Mouse (Mus musculus) liver, embryonic 12.5 days (tissue): ENCODE results near the gene Slc7a14. TPM values are rescaled to one million over a fixed set of nuclear protein-coding genes. Genes with fewer than 3 reads are reported as not detected.

ENCODE experiments used
- ATAC-seq: fragments of 200-750 bp; cut with Nextera tagmentation; 2 replicates; pipeline ENCODE4 v1.8.0; 2017; ENCODE audit warnings: moderate number of reproducible peaks, mild to moderate bottlenecking, moderate library complexity
- H3K27ac ChIP-seq: fragments of 300-500 bp; sonication (generic); 2 replicates; pipeline ENCODE4 v1.5.1; 2016; ENCODE audit warnings: mild to moderate bottlenecking
- H3K27me3 ChIP-seq: fragments of 300-500 bp; sonication (generic); replicated peaks from 2 replicates; pipeline ENCODE4 v1.6.1; 2016; ENCODE audit warnings: mild to moderate bottlenecking, moderate library complexity
- H3K36me3 ChIP-seq: fragments of 300-500 bp; sonication (generic); 2 replicates; pipeline ENCODE4 v1.6.1; 2016; ENCODE audit warnings: mild to moderate bottlenecking, moderate library complexity
- H3K4me1 ChIP-seq: fragments of 300-500 bp; sonication (generic); 2 replicates; pipeline ENCODE4 v1.6.1; 2016
- H3K4me2 ChIP-seq: fragments of 300-500 bp; sonication (generic); 2 replicates; pipeline ENCODE4 v1.6.1; 2016; ENCODE audit warnings: mild to moderate bottlenecking, moderate library complexity
- H3K4me3 ChIP-seq: fragments of 300-500 bp; sonication (generic); 2 replicates; pipeline ENCODE4 v1.5.1; 2016; ENCODE audit warnings: mild to moderate bottlenecking, moderate library complexity
- H3K9ac ChIP-seq: fragments of 300-500 bp; sonication (generic); 2 replicates; pipeline ENCODE4 v1.6.1; 2016; ENCODE audit warnings: mild to moderate bottlenecking, moderate library complexity
- H3K9me3 ChIP-seq: fragments of 300-500 bp; sonication (generic); replicated peaks from 2 replicates; pipeline ENCODE4 v1.6.1; 2016; ENCODE audit warnings: mild to moderate bottlenecking, moderate library complexity
- WGBS: fragments of 180-500 bp; shearing (Covaris S2); methylation state at CpG from one replicate; pipeline ENCODE4 v1.1.7; 2016; ENCODE audit not compliant: insufficient replicate concordance; 5-methylcytosine and 5-hydroxymethylcytosine counted together
- polyA plus RNA-seq: library from polyadenylated mRNA; unstranded; fragments of >200 nt; fragmentation: Nextera tagmentation; extraction: Ambion mirVana; gene quantifications from 2 replicates; pipeline ENCODE4 v1.2.1, GENCODE M21; 2016

Slc7a14 gene
- polyA plus RNA-seq, result 0.07 TPM in 2 replicates

DNA sequence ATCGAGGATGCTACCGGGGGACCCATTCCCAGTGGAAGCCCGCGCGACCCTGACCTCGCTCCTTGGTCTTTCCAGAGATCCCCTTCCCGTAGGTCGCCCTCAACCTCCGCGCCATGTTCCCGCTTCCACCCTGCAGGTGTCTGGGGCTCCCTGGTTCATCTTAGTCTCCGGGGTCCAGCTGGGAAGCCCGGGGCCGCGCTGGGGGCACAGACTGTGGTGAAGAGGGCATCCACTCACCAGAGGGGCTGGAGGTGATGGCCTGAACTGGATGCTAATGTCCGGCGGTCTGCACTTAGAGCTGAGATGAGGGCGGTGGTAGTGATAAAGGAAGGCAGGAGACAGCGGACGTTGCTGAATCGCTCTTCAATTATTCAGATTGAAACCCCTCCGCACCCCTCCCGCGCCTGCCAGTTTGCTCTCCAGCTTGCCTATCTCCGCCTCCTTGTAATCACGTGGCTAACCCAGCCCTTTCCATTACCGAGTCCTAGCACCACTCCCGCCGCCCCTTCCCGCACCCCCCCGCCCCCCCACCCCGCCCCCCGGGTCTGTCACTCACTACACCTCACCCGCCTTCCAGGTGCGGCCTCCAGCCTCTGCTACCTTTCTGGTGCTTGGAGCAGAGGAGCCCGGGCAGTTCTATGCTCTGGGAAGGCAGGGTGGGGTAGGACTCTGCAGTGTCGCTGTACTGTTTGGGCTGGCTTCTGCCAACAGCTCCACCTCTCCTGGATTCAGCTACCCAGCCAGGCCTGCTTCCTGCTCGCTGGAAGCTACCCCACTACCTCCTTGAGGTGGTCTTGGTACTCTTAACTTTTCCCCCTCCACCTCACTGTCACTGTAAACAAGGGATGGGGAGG lies at the start of gene Slc7a14:
Gene Slc7a14 (minus strand): TSS at position 445 of the 854 bp plus-strand sequence.
- H3K27me3 ChIP-seq, result peaks cover 42% of the 10 kb centered on the region
- no peaks in the 10 kb centered on the region for H3K36me3 ChIP-seq
- H3K27ac ChIP-seq, result no peak within 1 kb of the TSS
- H3K4me1 ChIP-seq, result no peaks in the 10 kb centered on the region
- H3K4me2 ChIP-seq, result 0 out of 2 replicates have a peak within 1 kb of the TSS, but pooled peaks have one; percentile 8
- 4% methylated on average over 32 of the region's 38 CpGs for WGBS
- H3K4me3 ChIP-seq, result no peak within 1 kb of the TSS; the same call in 1 of the 2 replicates
- ATAC-seq, result no peak
- H3K9me3 ChIP-seq, result no peaks in the 10 kb centered on the region
- H3K9ac ChIP-seq, result no peak within 1 kb of the TSS

DNA sequence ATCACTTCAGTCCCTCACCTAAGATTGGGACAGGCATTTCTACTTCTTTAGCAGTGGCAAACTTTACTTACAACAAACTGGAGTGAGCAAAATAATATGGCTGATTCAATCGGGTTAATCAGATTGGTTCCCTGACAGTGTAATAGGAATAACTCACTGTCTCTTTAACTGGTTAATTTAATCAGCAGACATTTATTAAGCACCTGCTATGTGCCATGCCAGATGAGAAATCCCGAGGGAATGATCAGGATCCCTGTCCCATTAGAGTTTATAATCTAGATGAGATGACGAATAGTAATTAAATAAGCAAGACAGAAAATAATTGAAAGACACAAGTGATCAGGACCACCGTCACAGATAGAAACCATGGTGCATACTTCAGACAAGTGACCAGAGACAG lies 36.4 kb upstream of the Slc7a14 start:
- H3K4me2 ChIP-seq, result no peak overlapping the region
- H3K27me3 ChIP-seq, result no peaks in the 10 kb centered on the region
- no peaks in the 10 kb centered on the region for H3K4me1 ChIP-seq
- no peak overlapping the region for H3K27ac ChIP-seq
- H3K36me3 ChIP-seq, result no peaks in the 10 kb centered on the region
- no peak overlapping the region for H3K9ac ChIP-seq
- no peak for ATAC-seq
- WGBS, result 62% methylated on average over 4 of the region's 4 CpGs
- H3K4me3 ChIP-seq, result no peak overlapping the region
- no peaks in the 10 kb centered on the region for H3K9me3 ChIP-seq

DNA sequence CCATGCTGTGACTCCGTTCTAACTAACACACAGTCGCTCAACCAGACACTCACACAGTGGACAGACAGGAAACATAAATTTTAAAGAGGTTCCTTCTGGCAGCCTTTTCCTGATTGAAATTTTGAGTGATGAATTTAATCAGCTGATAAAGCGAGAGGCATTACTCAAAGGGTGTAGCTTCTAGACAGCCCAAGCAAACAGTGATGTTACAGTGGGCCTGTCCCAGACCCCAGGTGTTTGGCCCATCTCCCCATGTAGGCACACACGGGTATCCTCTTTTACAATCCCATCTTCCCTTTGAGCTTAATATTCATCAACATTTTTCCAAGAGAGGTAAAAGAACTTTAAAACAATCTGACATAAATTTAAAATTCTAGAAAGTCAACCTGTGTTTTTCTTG lies 35.6 kb upstream of the Slc7a14 start:
- Histone ChIP-seq H3K27ac (no peak overlapping the region), H3K4me2 (no peak overlapping the region), H3K9ac (no peak overlapping the region), H3K27me3 (no peaks in the 10 kb centered on the region), H3K36me3 (no peaks in the 10 kb centered on the region), H3K9me3 (no peaks in the 10 kb centered on the region), H3K4me3 (no peak overlapping the region), H3K4me1 (no peaks in the 10 kb centered on the region)
- ATAC-seq, result no peak
- 49% methylated on average over 4 of the region's 4 CpGs for WGBS

DNA sequence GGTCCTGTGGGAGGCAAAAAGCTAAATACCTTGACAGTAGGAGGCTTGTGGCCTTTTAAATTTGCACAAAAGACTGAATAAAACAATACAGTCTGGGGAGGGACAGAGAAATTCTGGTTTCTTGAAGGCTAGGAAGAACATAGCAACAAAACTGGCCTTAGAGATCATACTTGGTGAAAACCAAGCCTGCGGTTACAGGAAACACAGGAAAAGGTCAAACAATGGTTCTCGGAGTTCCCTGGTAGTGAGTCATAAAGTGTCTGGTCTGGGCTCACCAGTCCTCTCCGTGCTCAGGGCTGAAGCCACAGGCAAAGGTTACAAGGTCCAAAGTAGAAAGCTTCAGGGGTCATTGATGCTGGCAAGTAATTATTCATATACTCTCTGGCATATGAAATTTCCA lies 29.1 kb upstream of the Slc7a14 start:
- 38% methylated on average over 3 of the region's 3 CpGs for WGBS
- Histone ChIP-seq H3K9me3 (no peaks in the 10 kb centered on the region), H3K9ac (no peak overlapping the region), H3K27ac (no peak overlapping the region), H3K4me2 (no peak overlapping the region), H3K4me1 (no peaks in the 10 kb centered on the region), H3K27me3 (no peaks in the 10 kb centered on the region), H3K4me3 (no peak overlapping the region), H3K36me3 (no peaks in the 10 kb centered on the region)
- ATAC-seq, result no peak

DNA sequence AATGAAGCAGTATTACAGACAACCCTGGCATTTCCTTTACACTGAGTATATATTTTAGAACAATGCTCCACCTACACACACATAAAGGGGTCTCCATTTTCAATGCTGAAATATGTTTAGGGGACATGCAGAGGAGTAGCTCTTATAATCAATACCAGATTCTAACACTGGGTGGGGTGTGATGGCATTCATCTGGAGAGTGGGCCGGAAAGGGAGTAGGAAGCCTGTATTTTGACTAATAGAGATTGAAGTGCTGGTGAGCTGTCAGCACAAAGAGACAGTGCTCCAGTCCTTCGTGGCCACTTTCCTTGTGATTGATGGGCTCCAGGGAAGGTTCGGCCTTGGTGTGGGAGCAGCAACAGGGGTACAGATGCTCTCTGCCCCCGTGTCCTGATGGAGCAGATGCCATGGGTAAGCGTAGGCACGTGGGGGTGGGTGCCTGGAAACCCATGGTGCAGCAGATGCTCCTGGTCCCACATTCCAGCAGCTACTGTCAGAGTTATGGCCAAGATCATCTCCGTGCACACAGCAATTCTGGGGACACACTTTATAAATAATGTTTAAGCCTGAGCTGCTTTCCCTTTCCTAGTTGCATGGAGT lies 18.2 kb upstream of the Slc7a14 start:
- Histone ChIP-seq H3K4me3 (no peak overlapping the region), H3K36me3 (no peaks in the 10 kb centered on the region), H3K4me1 (no peaks in the 10 kb centered on the region), H3K27ac (no peak overlapping the region), H3K9ac (no peak overlapping the region), H3K27me3 (no peaks in the 10 kb centered on the region), H3K4me2 (no peak overlapping the region), H3K9me3 (no peaks in the 10 kb centered on the region)
- ATAC-seq, result no peak
- 64% methylated on average over 7 of the region's 7 CpGs for WGBS

DNA sequence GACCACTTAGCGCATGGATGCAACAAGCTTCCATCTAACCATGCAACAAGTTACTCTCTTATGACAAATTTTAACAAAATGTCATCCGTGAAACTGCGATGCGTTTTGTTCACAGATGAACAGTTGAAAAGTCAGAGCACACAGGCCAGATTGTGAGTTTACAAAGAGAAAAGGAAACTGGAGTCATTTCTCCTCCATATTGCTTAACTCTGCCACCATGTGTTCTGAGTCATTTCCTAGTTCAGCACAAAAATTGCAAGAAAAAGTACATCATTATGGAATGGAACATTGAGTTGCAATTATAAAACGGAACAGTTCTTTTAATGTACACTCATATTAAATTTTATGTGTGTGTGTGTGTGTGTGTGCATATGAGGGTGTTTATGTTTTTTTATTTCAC lies 17.6 kb upstream of the Slc7a14 start:
- no peaks in the 10 kb centered on the region for H3K27me3 ChIP-seq
- H3K9me3 ChIP-seq, result no peaks in the 10 kb centered on the region
- no peaks in the 10 kb centered on the region for H3K4me1 ChIP-seq
- no peak overlapping the region for H3K4me3 ChIP-seq
- ATAC-seq, result no peak
- WGBS, result 81% methylated on average over 5 of the region's 5 CpGs
- no peak overlapping the region for H3K9ac ChIP-seq
- no peak overlapping the region for H3K27ac ChIP-seq
- no peak overlapping the region for H3K4me2 ChIP-seq
- no peaks in the 10 kb centered on the region for H3K36me3 ChIP-seq

DNA sequence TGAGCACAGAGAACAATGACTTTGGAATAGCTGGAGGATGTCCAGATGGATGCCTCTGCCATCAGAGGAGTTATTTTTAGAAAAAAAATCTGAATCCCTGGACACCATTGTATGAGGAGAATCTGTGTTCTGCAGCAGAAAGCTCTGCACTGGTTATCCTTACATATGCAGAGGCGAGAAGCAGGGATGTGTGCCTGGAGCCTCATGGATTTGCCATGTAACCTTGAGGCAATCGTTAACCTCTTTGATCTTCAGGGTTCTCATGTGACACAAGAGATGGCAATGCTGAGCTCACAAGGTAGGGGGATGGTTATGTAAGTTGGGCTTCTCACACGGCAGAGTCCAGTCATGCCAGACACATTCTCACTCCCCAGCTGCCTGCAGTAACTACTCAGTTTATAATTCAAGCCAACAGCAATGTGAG lies 14.1 kb upstream of the Slc7a14 start:
- Histone ChIP-seq H3K4me2 (no peak overlapping the region), H3K27me3 (no peaks in the 10 kb centered on the region), H3K9me3 (no peaks in the 10 kb centered on the region), H3K4me1 (no peaks in the 10 kb centered on the region), H3K4me3 (no peak overlapping the region), H3K27ac (no peak overlapping the region), H3K36me3 (no peaks in the 10 kb centered on the region), H3K9ac (no peak overlapping the region)
- no peak for ATAC-seq
- 66% methylated on average over 3 of the region's 3 CpGs for WGBS

DNA sequence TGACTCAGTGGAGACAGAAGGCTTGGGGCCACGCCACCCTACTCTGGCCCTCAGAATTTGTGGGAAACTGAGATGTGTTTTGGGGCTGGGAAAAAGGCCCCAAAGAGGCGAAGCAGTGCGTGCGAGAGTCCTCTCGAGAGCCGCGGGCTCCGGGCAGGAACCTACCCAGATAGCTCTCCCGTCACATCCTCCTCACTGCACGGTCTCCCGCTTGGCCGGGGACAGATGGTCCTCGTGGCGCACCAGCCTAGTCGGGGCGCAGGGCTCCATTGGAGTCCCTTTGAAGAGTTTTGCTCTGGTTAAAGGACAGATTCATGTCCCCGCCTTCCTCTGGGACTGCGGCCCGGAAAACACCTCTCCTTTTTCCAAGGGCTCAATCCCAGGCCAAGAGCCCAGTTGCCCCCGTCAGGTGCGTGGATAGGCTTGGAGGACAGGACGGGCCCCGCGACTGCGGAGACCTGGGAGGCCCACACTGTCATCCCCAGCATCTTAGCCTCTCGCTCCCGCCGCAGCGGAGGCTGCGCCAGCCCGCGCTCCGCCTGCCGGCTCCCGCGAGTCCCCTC lies 726 bp downstream of the Slc7a14 start:
- Histone ChIP-seq H3K4me2 (0 out of 2 replicates have a peak overlapping the region, but pooled peaks have one; percentile 8), H3K4me3 (no peak overlapping the region; the same call in 1 of the 2 replicates)

DNA sequence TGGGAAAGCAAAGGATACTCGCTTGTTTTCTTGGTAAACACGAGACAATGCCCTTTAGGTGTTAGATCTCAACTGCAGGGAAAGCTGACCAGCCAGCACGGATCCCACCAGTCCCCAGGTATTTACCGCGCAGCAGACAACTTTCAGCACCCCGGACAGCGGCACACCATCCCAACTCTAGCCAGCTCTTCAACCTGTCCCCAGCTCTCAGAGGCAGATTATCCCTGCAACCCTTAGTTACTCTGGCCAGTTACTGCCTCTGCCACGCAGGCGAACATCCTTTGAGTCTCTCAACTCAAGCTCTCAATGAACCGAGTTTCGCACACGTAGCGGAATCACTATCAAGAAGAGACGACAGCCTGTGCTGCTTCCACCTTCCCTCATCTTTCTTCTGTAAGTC lies 1.3 kb downstream of the Slc7a14 start:
- Histone ChIP-seq H3K4me2 (no peak overlapping the region), H3K9me3 (no peaks in the 10 kb centered on the region), H3K9ac (no peak overlapping the region), H3K4me3 (no peak overlapping the region), H3K27me3 (peaks cover 42% of the 10 kb centered on the region), H3K36me3 (no peaks in the 10 kb centered on the region), H3K27ac (no peak overlapping the region), H3K4me1 (no peaks in the 10 kb centered on the region)
- no peak for ATAC-seq
- WGBS, result 7% methylated on average over 14 of the region's 14 CpGs

More for the DNA sequence above, 726 bp downstream of the Slc7a14 start:
- Histone ChIP-seq H3K9ac (no peak overlapping the region), H3K27me3 (peaks cover 42% of the 10 kb centered on the region), H3K36me3 (no peaks in the 10 kb centered on the region), H3K4me1 (no peaks in the 10 kb centered on the region), H3K27ac (no peak overlapping the region), H3K9me3 (no peaks in the 10 kb centered on the region)
- no peak for ATAC-seq
- WGBS, result 9% methylated on average over 36 of the region's 36 CpGs

DNA sequence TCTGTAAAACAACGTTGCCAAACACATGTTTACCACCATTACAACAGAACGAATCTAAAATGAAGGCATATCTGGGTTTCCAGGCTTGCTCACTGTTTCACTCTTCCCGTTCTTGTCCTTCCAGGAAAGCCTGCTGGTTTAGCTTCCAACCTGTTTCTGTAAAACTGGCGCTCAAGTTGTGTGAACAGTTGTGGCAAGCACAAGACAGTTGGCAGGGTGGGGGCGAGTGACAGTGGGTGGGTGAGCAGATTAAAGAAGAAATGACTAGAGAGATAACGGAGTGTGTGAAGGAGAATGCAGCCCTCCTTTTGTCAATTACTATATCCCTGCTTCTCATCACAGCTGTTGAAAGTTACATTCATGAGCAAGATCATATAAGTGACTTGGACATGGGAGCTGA lies 2.2 kb downstream of the Slc7a14 start:
- ATAC-seq, result no peak
- WGBS, result 52% methylated on average over 6 of the region's 6 CpGs

DNA sequence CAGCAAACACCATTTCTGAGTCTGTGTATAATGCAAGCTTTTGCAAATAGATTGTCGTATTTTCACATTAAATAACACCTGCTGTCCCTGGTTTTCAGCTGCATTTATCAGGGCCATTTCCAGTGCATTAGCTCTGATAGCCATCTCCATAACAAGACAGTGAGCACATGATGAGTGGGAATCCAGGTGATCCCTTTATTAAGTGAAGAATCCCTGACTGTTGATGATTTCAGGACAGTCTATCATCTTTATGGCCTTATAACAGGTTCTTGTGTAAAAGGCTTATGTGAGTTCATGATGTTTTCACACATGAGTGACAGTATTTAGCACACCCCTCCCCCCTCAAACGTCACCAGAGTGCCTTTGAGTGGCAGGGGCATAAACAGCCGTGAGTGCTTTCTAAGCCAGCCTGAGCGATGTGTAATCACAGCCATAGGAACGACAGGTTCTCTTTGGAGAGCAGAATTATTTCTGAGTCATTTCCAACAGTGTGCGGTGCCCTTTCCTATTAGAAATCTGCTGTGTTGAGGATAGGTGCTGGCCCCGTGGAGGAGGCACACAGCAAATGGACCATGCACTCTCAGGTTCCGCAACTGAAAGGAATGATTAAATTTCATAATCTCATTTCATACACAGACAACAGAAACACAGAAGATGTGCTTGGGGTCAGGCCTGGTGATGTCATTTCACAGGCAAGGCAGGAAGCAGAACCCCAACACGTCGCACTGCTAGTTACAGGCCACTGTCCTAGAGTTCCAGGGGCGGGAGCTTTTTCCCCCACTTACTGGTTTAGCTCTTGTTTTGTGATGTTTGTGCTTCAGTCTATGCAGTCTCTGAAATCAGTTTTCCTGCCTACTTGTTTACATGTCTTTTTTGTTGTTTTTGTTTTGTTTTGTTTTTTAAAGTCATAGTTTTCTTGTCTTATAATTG lies 18.2 kb downstream of the Slc7a14 start:
- Histone ChIP-seq H3K4me1 (no peaks in the 10 kb centered on the region), H3K4me3 (no peak overlapping the region), H3K27ac (no peak overlapping the region), H3K9ac (no peak overlapping the region), H3K36me3 (no peaks in the 10 kb centered on the region), H3K4me2 (no peak overlapping the region), H3K9me3 (no peaks in the 10 kb centered on the region), H3K27me3 (no peaks in the 10 kb centered on the region)
- WGBS, result 62% methylated on average over 11 of the region's 11 CpGs
- no peak for ATAC-seq

More for the DNA sequence above, 2.2 kb downstream of the Slc7a14 start:
- peaks cover 42% of the 10 kb centered on the region for H3K27me3 ChIP-seq
- no peak overlapping the region for H3K4me3 ChIP-seq
- no peaks in the 10 kb centered on the region for H3K36me3 ChIP-seq
- H3K9me3 ChIP-seq, result no peaks in the 10 kb centered on the region
- no peaks in the 10 kb centered on the region for H3K4me1 ChIP-seq
- H3K4me2 ChIP-seq, result no peak overlapping the region
- no peak overlapping the region for H3K27ac ChIP-seq
- H3K9ac ChIP-seq, result no peak overlapping the region
